Mouse (Mus musculus): ENCODE results near the gene Slx4ip. TPM values are rescaled to one million over a fixed set of nuclear protein-coding genes. Genes with fewer than 3 reads are reported as not detected.

The Slx4ip gene
- polyA plus RNA-seq, 1 experiment from 2014 or later: 4.3 TPM

DNA sequence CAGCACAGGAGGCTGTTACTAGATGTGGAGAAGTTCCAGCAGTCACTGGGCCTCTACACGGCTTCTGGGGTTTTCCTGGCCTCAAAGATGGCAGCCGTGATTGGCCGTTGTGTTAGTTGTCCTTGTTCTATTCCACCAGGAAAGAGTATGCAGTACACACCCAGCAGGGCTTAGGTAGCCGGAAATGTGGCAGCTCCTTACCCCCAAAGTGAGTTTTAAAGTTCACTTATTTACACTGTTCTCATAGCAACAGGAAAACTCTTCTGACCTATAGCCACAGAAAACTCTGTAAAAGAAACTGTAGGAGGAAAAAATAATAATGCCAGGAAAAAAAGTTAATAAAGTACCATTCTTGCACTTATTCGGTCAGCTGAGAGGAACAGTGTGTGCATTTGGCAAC is 55.3 kb downstream of the Slx4ip start:
- TF ChIP-seq CTCF (IDR thresholded peaks at IDR 0.05; ENCODE audit: low read depth): no peak
- Histone ChIP-seq H3K4me3 (replicated peaks; ENCODE audit: low read depth, low read length) (no peak overlapping the region), H3K27ac (no peak overlapping the region), H3K4me1 (replicated peaks; ENCODE audit: insufficient read depth, low read length) (0 out of 2 replicates have a peak, but pooled peaks cover 4% of the 10 kb centered on the region), H3K27me3 (ENCODE audit: insufficient read depth, low read length) (no peaks in the 10 kb centered on the region), H3K9me3 (replicated peaks; ENCODE audit: low read length) (no peaks in the 10 kb centered on the region), H3K4me2 (ENCODE audit: low read length) (no peak overlapping the region), H3K36me3 (ENCODE audit: insufficient read depth, low read length) (no peaks in the 10 kb centered on the region), H3K9ac (ENCODE audit: low read depth, low read length) (no peak overlapping the region)
- 70% methylated on average over 5 of the region's 5 CpGs for WGBS
- DNase-seq (ENCODE audit: low spot score) (no peak), ATAC-seq (replicated peaks; ENCODE audit: low FRiP score, low read depth) (no peak)

DNA sequence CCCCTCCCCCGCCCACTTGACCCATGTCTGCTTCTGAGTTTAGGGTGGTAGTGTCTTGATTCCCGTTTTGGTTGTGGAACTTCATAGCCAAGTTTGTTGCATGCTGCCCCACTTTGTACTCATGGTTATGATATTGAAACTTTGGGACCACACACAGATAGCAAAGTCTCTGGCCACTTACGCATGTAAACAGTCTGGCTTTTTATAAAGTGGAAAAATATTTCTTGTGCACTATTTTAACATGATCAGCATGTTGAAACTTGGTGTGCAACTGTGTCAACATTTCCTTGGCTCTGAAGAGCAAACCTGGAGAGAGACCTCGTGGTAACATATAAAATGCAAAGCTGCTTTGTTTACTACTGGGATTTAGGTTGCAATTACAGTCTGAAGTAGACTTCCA is 56.5 kb downstream of the Slx4ip start:
- no peak overlapping the region for H3K4me3 ChIP-seq (replicated peaks; ENCODE audit: low read depth, low read length)
- H3K27ac ChIP-seq: no peak overlapping the region
- no peak for ATAC-seq (replicated peaks; ENCODE audit: low FRiP score, low read depth)
- no peaks in the 10 kb centered on the region for H3K9me3 ChIP-seq (replicated peaks; ENCODE audit: low read length)
- DNase-seq (ENCODE audit: low spot score): no peak
- no peak for TF ChIP-seq CTCF (IDR thresholded peaks at IDR 0.05; ENCODE audit: low read depth)
- 70% methylated on average over 4 of the region's 4 CpGs for WGBS
- no peaks in the 10 kb centered on the region for H3K27me3 ChIP-seq (ENCODE audit: insufficient read depth, low read length)
- no peaks in the 10 kb centered on the region for H3K36me3 ChIP-seq (ENCODE audit: insufficient read depth, low read length)
- H3K4me1 ChIP-seq (replicated peaks; ENCODE audit: insufficient read depth, low read length): 0 out of 2 replicates have a peak, but pooled peaks cover 4% of the 10 kb centered on the region
- H3K9ac ChIP-seq (ENCODE audit: low read depth, low read length): no peak overlapping the region
- no peak overlapping the region for H3K4me2 ChIP-seq (ENCODE audit: low read length)

DNA sequence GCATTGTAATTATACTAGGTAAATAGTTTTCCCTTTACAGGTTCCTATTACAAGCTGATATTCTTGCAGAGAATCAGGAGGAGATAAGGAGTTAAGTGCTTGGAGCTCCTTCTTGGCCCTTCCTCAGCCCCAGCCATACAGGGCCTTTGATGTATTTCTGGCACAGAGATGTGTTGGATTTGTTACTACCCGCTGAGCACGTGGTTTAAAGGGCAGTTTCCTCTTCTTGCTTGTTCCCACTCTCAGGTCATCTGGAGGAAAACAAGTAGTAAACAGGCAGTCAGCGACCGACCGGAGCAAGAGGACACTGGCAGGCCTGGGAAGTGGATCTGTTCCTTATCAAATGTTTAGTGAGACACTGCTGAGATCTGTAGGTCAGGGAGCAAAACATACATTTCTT is 56.9 kb downstream of the Slx4ip start:
- no peaks in the 10 kb centered on the region for H3K27me3 ChIP-seq (ENCODE audit: insufficient read depth, low read length)
- WGBS: 17% methylated on average over 5 of the region's 5 CpGs
- no peak overlapping the region for H3K27ac ChIP-seq
- ATAC-seq (replicated peaks; ENCODE audit: low FRiP score, low read depth) (no peak), DNase-seq (ENCODE audit: low spot score) (peak; percentile 52)
- no peak overlapping the region for H3K4me2 ChIP-seq (ENCODE audit: low read length)
- 0 out of 2 replicates have a peak, but pooled peaks cover 4% of the 10 kb centered on the region for H3K4me1 ChIP-seq (replicated peaks; ENCODE audit: insufficient read depth, low read length)
- H3K9ac ChIP-seq (ENCODE audit: low read depth, low read length): no peak overlapping the region
- no peaks in the 10 kb centered on the region for H3K9me3 ChIP-seq (replicated peaks; ENCODE audit: low read length)
- no peaks in the 10 kb centered on the region for H3K36me3 ChIP-seq (ENCODE audit: insufficient read depth, low read length)
- no peak for TF ChIP-seq CTCF (IDR thresholded peaks at IDR 0.05; ENCODE audit: low read depth)
- no peak overlapping the region for H3K4me3 ChIP-seq (replicated peaks; ENCODE audit: low read depth, low read length)

DNA sequence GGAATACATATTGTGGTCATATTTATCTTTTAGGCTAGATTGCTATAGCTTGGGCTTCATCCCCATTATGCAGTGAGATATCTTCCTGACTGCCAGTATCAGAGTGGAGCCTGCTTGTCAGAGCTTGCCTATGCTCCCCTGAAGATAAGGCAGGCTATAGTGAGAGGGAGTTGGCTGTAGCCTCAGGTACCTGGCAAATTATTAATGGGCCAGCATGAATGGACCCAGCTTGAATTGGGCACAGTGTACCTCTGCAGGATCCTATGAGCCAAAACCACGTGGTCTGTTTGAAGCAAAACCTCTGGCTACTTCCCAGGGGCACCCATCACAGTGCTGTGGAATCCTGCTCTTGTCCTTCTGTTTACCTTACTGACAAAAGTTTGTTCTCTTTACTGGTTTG is 61.2 kb downstream of the Slx4ip start:
- TF ChIP-seq CTCF (IDR thresholded peaks at IDR 0.05; ENCODE audit: low read depth): no peak
- Histone ChIP-seq H3K4me2 (ENCODE audit: low read length) (no peak overlapping the region), H3K27me3 (ENCODE audit: insufficient read depth, low read length) (no peaks in the 10 kb centered on the region), H3K4me3 (replicated peaks; ENCODE audit: low read depth, low read length) (no peak overlapping the region), H3K9me3 (replicated peaks; ENCODE audit: low read length) (no peaks in the 10 kb centered on the region), H3K27ac (no peak overlapping the region), H3K36me3 (ENCODE audit: insufficient read depth, low read length) (no peaks in the 10 kb centered on the region), H3K4me1 (replicated peaks; ENCODE audit: insufficient read depth, low read length) (0 out of 2 replicates have a peak, but pooled peaks cover 4% of the 10 kb centered on the region), H3K9ac (ENCODE audit: low read depth, low read length) (no peak overlapping the region)
- WGBS: 52% methylated on average over 1 of the region's 1 CpGs
- DNase-seq (ENCODE audit: low spot score) (no peak), ATAC-seq (replicated peaks; ENCODE audit: low FRiP score, low read depth) (no peak; the same call in 1 of the 2 replicates)

DNA sequence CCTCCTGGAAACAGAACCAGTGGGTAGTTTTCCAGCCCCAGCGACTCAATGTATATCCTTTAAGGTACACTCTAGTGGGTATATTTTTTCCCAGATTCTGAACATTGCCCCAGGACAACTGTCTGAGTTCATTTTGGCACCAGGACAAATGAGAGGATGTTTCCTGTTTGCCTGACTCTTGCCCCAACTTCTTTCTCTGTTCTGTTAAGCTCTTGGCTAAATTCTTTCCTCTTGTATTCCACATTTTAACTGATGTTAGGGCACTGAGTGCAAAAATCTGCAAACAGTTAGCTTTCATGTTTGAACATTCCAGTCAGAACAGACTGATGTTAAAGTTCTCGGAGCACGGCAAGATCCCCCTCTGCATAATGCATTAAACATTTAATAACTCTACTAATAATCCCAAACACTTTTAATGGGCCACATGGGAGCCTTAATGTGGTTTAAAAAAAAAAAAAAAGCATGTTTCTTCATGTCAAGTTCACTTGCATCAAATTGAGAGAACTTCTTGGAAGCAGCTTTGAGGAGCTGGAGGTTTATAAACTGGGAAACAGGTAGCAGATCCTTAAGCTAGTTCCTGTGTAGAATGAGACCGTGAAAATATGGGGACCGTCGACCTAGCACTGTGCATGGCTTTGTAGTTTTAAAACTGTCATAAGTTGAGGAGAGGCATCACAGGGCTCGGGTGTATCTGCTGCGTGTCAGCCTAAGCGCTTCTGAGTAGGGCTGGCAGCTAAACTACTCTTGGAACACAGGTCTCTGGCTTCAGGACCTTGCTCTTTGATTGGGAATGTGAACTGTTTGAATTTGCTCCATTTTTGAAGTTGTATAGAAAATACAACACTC is 64.9 kb downstream of the Slx4ip start:
- DNase-seq (ENCODE audit: low spot score) (no peak), ATAC-seq (replicated peaks; ENCODE audit: low FRiP score, low read depth) (no peak)
- TF ChIP-seq CTCF (IDR thresholded peaks at IDR 0.05; ENCODE audit: low read depth): no peak
- no peak overlapping the region for H3K9ac ChIP-seq (ENCODE audit: low read depth, low read length)
- H3K4me1 ChIP-seq (replicated peaks; ENCODE audit: insufficient read depth, low read length): no peaks in the 10 kb centered on the region
- no peak overlapping the region for H3K27ac ChIP-seq
- H3K9me3 ChIP-seq (replicated peaks; ENCODE audit: low read length): no peaks in the 10 kb centered on the region
- no peaks in the 10 kb centered on the region for H3K27me3 ChIP-seq (ENCODE audit: insufficient read depth, low read length)
- no peak overlapping the region for H3K4me3 ChIP-seq (replicated peaks; ENCODE audit: low read depth, low read length)
- 68% methylated on average over 9 of the region's 9 CpGs for WGBS
- no peaks in the 10 kb centered on the region for H3K36me3 ChIP-seq (ENCODE audit: insufficient read depth, low read length)
- H3K4me2 ChIP-seq (ENCODE audit: low read length): no peak overlapping the region

DNA sequence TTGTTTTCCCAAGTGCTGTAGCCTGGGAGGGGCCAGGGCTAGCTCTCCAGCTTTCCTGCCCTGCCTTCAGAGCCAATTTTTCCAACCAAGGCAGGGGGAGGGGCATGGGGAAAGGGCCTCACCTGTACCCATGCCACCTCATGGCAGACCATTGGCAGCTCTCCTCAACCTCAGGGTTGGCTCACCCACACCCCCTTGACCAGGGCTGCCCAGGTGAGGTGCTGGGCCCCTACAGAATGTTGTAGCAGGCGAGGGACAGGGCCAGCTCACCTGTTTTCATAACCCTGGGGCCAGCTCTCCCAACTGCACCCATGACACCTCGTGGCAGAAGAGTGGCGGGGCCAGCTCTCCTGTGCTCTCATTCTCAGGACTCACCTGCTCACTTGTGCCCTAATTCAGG is 67.7 kb downstream of the Slx4ip start:
- 59% methylated on average over 3 of the region's 3 CpGs for WGBS
- Histone ChIP-seq H3K36me3 (ENCODE audit: insufficient read depth, low read length) (no peaks in the 10 kb centered on the region), H3K4me1 (replicated peaks; ENCODE audit: insufficient read depth, low read length) (no peaks in the 10 kb centered on the region), H3K9me3 (replicated peaks; ENCODE audit: low read length) (no peaks in the 10 kb centered on the region), H3K9ac (ENCODE audit: low read depth, low read length) (no peak overlapping the region), H3K27ac (no peak overlapping the region), H3K4me2 (ENCODE audit: low read length) (no peak overlapping the region), H3K4me3 (replicated peaks; ENCODE audit: low read depth, low read length) (no peak overlapping the region), H3K27me3 (ENCODE audit: insufficient read depth, low read length) (no peaks in the 10 kb centered on the region)
- DNase-seq (ENCODE audit: low spot score) (no peak), ATAC-seq (replicated peaks; ENCODE audit: low FRiP score, low read depth) (0 out of 2 replicates have a peak, but pooled peaks have one; percentile 43)
- TF ChIP-seq CTCF (IDR thresholded peaks at IDR 0.05; ENCODE audit: low read depth): no peak

Measured in kidney, postnatal 0 days (tissue).